Mouse (Mus musculus) stomach, embryonic 14.5 days (tissue): ENCODE data around the gene Trim24. TPM values are rescaled to one million over a fixed set of nuclear protein-coding genes. Genes with fewer than 3 reads are reported as not detected.
A peak's percentile ranks its signal among the peaks of the same experiment; 100 is the strongest.
"Not testable (repeated sequence)": the region's sequence is repeated elsewhere in the genome, so short reads cannot be mapped to it uniquely, and the experiment has no call there.

Experiments
- ATAC-seq: fragments of 200-750 bp; cut with Nextera tagmentation; 2 replicates; pipeline ENCODE4 v1.8.0; 2017; ENCODE audit warnings: low read depth, moderate TSS enrichment; ENCODE audit not compliant: insufficient number of reproducible peaks, insufficient read depth, low FRiP score
- H3K27ac ChIP-seq: fragments of 300-500 bp; sonication (generic); 2 replicates; pipeline ENCODE4 v1.5.1; 2014; ENCODE audit warnings: mild to moderate bottlenecking, low read length, moderate library complexity, mixed read lengths
- H3K27me3 ChIP-seq: fragments of 300-500 bp; sonication (generic); 2 replicates; pipeline ENCODE4 v1.6.1; 2014; ENCODE audit warnings: low read length, control low read depth, mixed read lengths; ENCODE audit not compliant: control insufficient read depth, insufficient read depth
- H3K36me3 ChIP-seq: fragments of 300-500 bp; sonication (generic); 2 replicates; pipeline ENCODE4 v1.6.1; 2014; ENCODE audit warnings: mild to moderate bottlenecking, control low read depth, low read length, moderate library complexity, mixed read lengths; ENCODE audit not compliant: control insufficient read depth, insufficient read depth
- H3K4me1 ChIP-seq: fragments of 300-500 bp; sonication (generic); 2 replicates; pipeline ENCODE4 v1.6.1; 2014; ENCODE audit warnings: low read length, control low read depth, mixed read lengths; ENCODE audit not compliant: control insufficient read depth, insufficient read depth
- H3K4me2 ChIP-seq: fragments of 300-500 bp; sonication (generic); replicated peaks from 2 replicates; pipeline ENCODE4 v1.6.1; 2014; ENCODE audit warnings: low read depth, low read length, control low read depth
- H3K4me3 ChIP-seq: fragments of 300-500 bp; sonication (generic); 2 replicates; pipeline ENCODE4 v1.5.1; 2014; ENCODE audit warnings: low read depth, low read length, control low read depth
- H3K9ac ChIP-seq: fragments of 300-500 bp; sonication (generic); replicated peaks from 2 replicates; pipeline ENCODE4 v1.6.1; 2014; ENCODE audit warnings: low read depth, mild to moderate bottlenecking, control low read depth, low read length, moderate library complexity, mixed read lengths
- H3K9me3 ChIP-seq: fragments of 300-500 bp; sonication (generic); 2 replicates; pipeline ENCODE4 v1.6.1; 2016; ENCODE audit warnings: low read depth, low read length, control low read depth; ENCODE audit not compliant: control insufficient read depth
- WGBS: fragments of 180-500 bp; shearing (Covaris S2); extraction: QIAGEN DNeasy Blood & Tissue Kit; methylation state at CpG from one replicate; pipeline ENCODE4 v1.1.7; 2014; 5-methylcytosine and 5-hydroxymethylcytosine counted together
- polyA plus RNA-seq: library from polyadenylated mRNA; unstranded; fragments of >200 nt; fragmentation: Nextera tagmentation; extraction: Ambion mirVana; gene quantifications from 2 replicates; pipeline ENCODE4 v1.2.1, GENCODE M21; 2014

Trim24 gene
- polyA plus RNA-seq, 1 experiment from 2014 or later: 26.7 TPM

GRCm38 (mm10) chr6:37856300-37856699, 14.3 kb upstream of the Trim24 start:
- not testable (repeated sequence) for H3K4me2 ChIP-seq, ATAC-seq, H3K9me3 ChIP-seq, H3K4me3 ChIP-seq, H3K27ac ChIP-seq, H3K36me3 ChIP-seq, H3K27me3 ChIP-seq, H3K9ac ChIP-seq, H3K4me1 ChIP-seq
- WGBS: 93% methylated on average over 9 of the region's 9 CpGs

GRCm38 (mm10) chr6:37857196-37857874, 13.3 kb upstream of the Trim24 start:
- Histone ChIP-seq H3K27ac (no peak overlapping the region), H3K4me1 (no peaks in the 10 kb centered on the region), H3K9me3 (no peaks in the 10 kb centered on the region), H3K36me3 (no peaks in the 10 kb centered on the region), H3K4me2 (no peak overlapping the region), H3K27me3 (no peaks in the 10 kb centered on the region), H3K4me3 (no peak overlapping the region), H3K9ac (no peak overlapping the region)
- 54% methylated on average over 4 of the region's 4 CpGs for WGBS
- no peak for ATAC-seq

- H3K4me2 ChIP-seq: no peak overlapping the region
- no peak overlapping the region for H3K9ac ChIP-seq
- H3K36me3 ChIP-seq: no peaks in the 10 kb centered on the region
- ATAC-seq: no peak
- H3K27ac ChIP-seq: no peak overlapping the region
- WGBS: 79% methylated on average over 4 of the region's 4 CpGs
- no peaks in the 10 kb centered on the region for H3K4me1 ChIP-seq
- no peak overlapping the region for H3K4me3 ChIP-seq
- no peaks in the 10 kb centered on the region for H3K9me3 ChIP-seq
- no peaks in the 10 kb centered on the region for H3K27me3 ChIP-seq
Measured at GRCm38 (mm10) chr6:37858126-37858525, 12.5 kb upstream of the Trim24 start.

GRCm38 (mm10) chr6:37862893-37863292, 7.7 kb upstream of the Trim24 start:
- no peaks in the 10 kb centered on the region for H3K36me3 ChIP-seq
- H3K4me2 ChIP-seq: no peak overlapping the region
- H3K9ac ChIP-seq: no peak overlapping the region
- H3K27me3 ChIP-seq: no peaks in the 10 kb centered on the region
- H3K9me3 ChIP-seq: no peaks in the 10 kb centered on the region
- WGBS: 74% methylated on average over 7 of the region's 7 CpGs
- no peak for ATAC-seq
- no peak overlapping the region for H3K27ac ChIP-seq
- no peak overlapping the region for H3K4me3 ChIP-seq
- no peaks in the 10 kb centered on the region for H3K4me1 ChIP-seq

GRCm38 (mm10) chr6:37863961-37864730, 6.5 kb upstream of the Trim24 start:
- Histone ChIP-seq H3K4me3 (no peak overlapping the region), H3K9ac (no peak overlapping the region), H3K27me3 (no peaks in the 10 kb centered on the region), H3K36me3 (no peaks in the 10 kb centered on the region), H3K4me1 (no peaks in the 10 kb centered on the region), H3K9me3 (no peaks in the 10 kb centered on the region), H3K27ac (no peak overlapping the region), H3K4me2 (no peak overlapping the region)
- ATAC-seq: no peak
- WGBS: 75% methylated on average over 2 of the region's 2 CpGs

GRCm38 (mm10) chr6:37871137-37871851, 683 bp downstream of the Trim24 start:
- under 1% methylated on average over 61 of the region's 70 CpGs for WGBS
- H3K4me3 ChIP-seq: peak overlapping the region; percentile 96
- peaks cover 36% of the 10 kb centered on the region; the same call in 1 of the 2 replicates for H3K9me3 ChIP-seq
- H3K9ac ChIP-seq: peak overlapping the region; percentile 95
- peak overlapping the region; percentile 33 for H3K4me2 ChIP-seq
- no peaks in the 10 kb centered on the region for H3K27me3 ChIP-seq
- no peaks in the 10 kb centered on the region; the same call in 1 of the 2 replicates for H3K36me3 ChIP-seq
- ATAC-seq: peak; percentile 29
- peak overlapping the region; percentile 98 for H3K27ac ChIP-seq
- H3K4me1 ChIP-seq: no peaks in the 10 kb centered on the region

- no peak overlapping the region for H3K4me2 ChIP-seq
- ATAC-seq: no peak
- H3K27ac ChIP-seq: no peak overlapping the region
- no peak overlapping the region for H3K4me3 ChIP-seq
- WGBS: 100% methylated on average over 1 of the region's 1 CpGs
- H3K4me1 ChIP-seq: no peaks in the 10 kb centered on the region
- no peaks in the 10 kb centered on the region; the same call in 1 of the 2 replicates for H3K36me3 ChIP-seq
- H3K27me3 ChIP-seq: no peaks in the 10 kb centered on the region
- peaks cover 45% of the 10 kb centered on the region; the same call in 1 of the 2 replicates for H3K9me3 ChIP-seq
- H3K9ac ChIP-seq: no peak overlapping the region
Measured at GRCm38 (mm10) chr6:37872861-37873260, 2.2 kb downstream of the Trim24 start.

GRCm38 (mm10) chr6:37873731-37874130, 3.1 kb downstream of the Trim24 start:
- H3K27me3 ChIP-seq: no peaks in the 10 kb centered on the region
- peaks cover 48% of the 10 kb centered on the region; the same call in 1 of the 2 replicates for H3K9me3 ChIP-seq
- no peaks in the 10 kb centered on the region for H3K4me1 ChIP-seq
- H3K4me2 ChIP-seq: no peak overlapping the region
- no peak for ATAC-seq
- H3K9ac ChIP-seq: no peak overlapping the region
- no peak overlapping the region for H3K27ac ChIP-seq
- no peak overlapping the region for H3K4me3 ChIP-seq
- H3K36me3 ChIP-seq: no peaks in the 10 kb centered on the region; the same call in 1 of the 2 replicates
